15 mouse cellular contexts compared by ENCODE assay signal in the genomic region with DNA sequence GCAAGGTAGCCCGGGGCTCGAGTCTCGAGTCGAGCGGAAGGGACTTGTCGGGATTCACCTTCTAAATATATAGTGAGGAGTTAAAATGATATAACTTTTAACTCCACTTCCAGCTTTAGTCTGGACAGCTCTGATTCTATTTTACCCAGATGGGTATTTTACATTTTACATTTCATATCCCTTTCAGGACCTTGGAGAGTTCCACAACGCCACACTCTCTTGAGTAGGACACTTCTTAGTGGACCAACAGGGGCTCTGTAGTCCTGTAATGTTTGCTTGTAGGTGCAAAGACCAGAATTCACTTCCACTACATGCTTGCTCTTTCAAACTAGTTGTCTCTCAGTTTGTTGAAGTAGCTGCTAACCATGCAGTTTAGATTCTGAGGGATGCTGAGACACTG.
DNase-seq lines count a peak whose midpoint lies in the region; ATAC-seq lines count a peak whose summit lies in the region.
"Had no signal": no experiment of that assay in that cellular context is flagged by ENCODE, and none has a peak within 500 bp of the region (broad histone marks: within the 10 kb centered on the region; RNA-seq: fewer than 3 reads in every experiment).

No protein-coding gene starts in this region.

- ATAC-seq in kidney, embryonic 16.5 days (ENCODE audit: low FRiP score, low TSS enrichment): no peak

- peak; percentile 20 to 33 for DNase-seq in kidney, postnatal 4 days
- DNase-seq in NIH3T3 (ENCODE audit: low read depth): peak; percentile 53
- peak; percentile 65 for DNase-seq in embryo, embryonic 10.5 days (ENCODE audit: low spot score)
- peak; percentile 54 for DNase-seq in retina, embryonic 14.5 days (ENCODE audit: low spot score)
- no peak for DNase-seq in left cerebral cortex, postnatal 10 days (ENCODE audit: extremely low spot score in 1 of 2, low spot score in 2 of 2)
- no peak for DNase-seq in right cerebral cortex, adult 2 months (ENCODE audit: low spot score in 2 of 2)
- DNase-seq: adrenal gland, postnatal 36 days; cerebellum, adult 11 months; right cerebral cortex, postnatal 4 days; thymus, adult 18-20 months had no signal

- 84% methylated on average over 7 of the region's 7 CpGs for WGBS in kidney, embryonic 16.5 days

- no peak overlapping the region for H3K4me2 ChIP-seq in kidney, embryonic 16.5 days (replicated peaks; ENCODE audit: low read depth, low read length)
- H3K4me2 ChIP-seq: heart, embryonic 15.5 days; hindbrain, embryonic 14.5 days; kidney, embryonic 15.5 days; limb, embryonic 12.5 days had no signal

- no peak overlapping the region for H3K27ac ChIP-seq in kidney, embryonic 16.5 days (ENCODE audit: low read length)
- H3K27ac ChIP-seq: heart, embryonic 15.5 days; hindbrain, embryonic 14.5 days; kidney, embryonic 15.5 days; limb, embryonic 12.5 days had no signal

- no peaks in the 10 kb centered on the region for H3K36me3 ChIP-seq in kidney, embryonic 16.5 days (ENCODE audit: insufficient read depth, low read length)
- H3K36me3 ChIP-seq: heart, embryonic 15.5 days; kidney, embryonic 15.5 days; limb, embryonic 12.5 days had no signal

- H3K27me3 ChIP-seq in kidney, embryonic 16.5 days (ENCODE audit: insufficient read depth, low read length): no peaks in the 10 kb centered on the region
- H3K27me3 ChIP-seq: heart, embryonic 15.5 days; kidney, embryonic 15.5 days; limb, embryonic 12.5 days had no signal

- intact Hi-C loops in left cerebral cortex, postnatal 10 days (cut with DNase I): no loop called here

- H3K9me3 ChIP-seq in kidney, embryonic 16.5 days (ENCODE audit: low read length): no peaks in the 10 kb centered on the region
- H3K9me3 ChIP-seq: heart, embryonic 15.5 days; kidney, embryonic 15.5 days; limb, embryonic 12.5 days had no signal

- H3K9ac ChIP-seq in kidney, embryonic 16.5 days (replicated peaks; ENCODE audit: low read length): no peak overlapping the region
- H3K9ac ChIP-seq: heart, embryonic 15.5 days; hindbrain, embryonic 14.5 days; kidney, embryonic 15.5 days; limb, embryonic 12.5 days had no signal

- no peak overlapping the region for H3K4me3 ChIP-seq in kidney, embryonic 16.5 days (ENCODE audit: low read length)
- H3K4me3 ChIP-seq: heart, embryonic 15.5 days; kidney, embryonic 15.5 days; limb, embryonic 12.5 days had no signal

- no peaks in the 10 kb centered on the region for H3K4me1 ChIP-seq in kidney, embryonic 16.5 days (ENCODE audit: insufficient read depth, low read length)
- H3K4me1 ChIP-seq: heart, embryonic 15.5 days; kidney, embryonic 15.5 days; limb, embryonic 12.5 days had no signal

Comparison
In these comparisons a context has a peak if more than half of its experiments do, and no peak if none do; other contexts are left out.
1. DNase-seq: peak in kidney, postnatal 4 days (2 of 2), NIH3T3 (single experiment), embryo, embryonic 10.5 days (single experiment) and retina, embryonic 14.5 days (single experiment); none in left cerebral cortex, postnatal 10 days (0 of 2) and right cerebral cortex, adult 2 months (0 of 2).